Mouse (Mus musculus) limb, embryonic 13.5 days (tissue): ENCODE measurements around the gene Atp6v0e2. TPM values are rescaled to one million over a fixed set of nuclear protein-coding genes. Genes with fewer than 3 reads are reported as not detected.
A peak's percentile ranks its signal among the peaks of the same experiment; 100 is the strongest.
"Not testable (repeated sequence)": the region's sequence is repeated elsewhere in the genome, so short reads cannot be mapped to it uniquely, and the experiment has no call there.

Experiments used
- ATAC-seq: fragments of 200-750 bp; cut with Nextera tagmentation; 2 replicates; pipeline ENCODE4 v1.8.0; 2017; ENCODE audit warnings: low read depth, moderate number of reproducible peaks, moderate TSS enrichment; ENCODE audit not compliant: low FRiP score
- H3K27ac ChIP-seq: fragments of 300-500 bp; sonication (generic); 2 replicates; pipeline ENCODE4 v1.5.1; 2015; ENCODE audit warnings: inconsistent platforms, mild to moderate bottlenecking, moderate library complexity
- H3K27me3 ChIP-seq: fragments of 300-500 bp; sonication (generic); 2 replicates; pipeline ENCODE4 v1.6.1; 2015; ENCODE audit warnings: mild to moderate bottlenecking, inconsistent platforms
- H3K36me3 ChIP-seq: fragments of 300-500 bp; sonication (generic); 2 replicates; pipeline ENCODE4 v1.6.1; 2015; ENCODE audit warnings: inconsistent platforms, mild to moderate bottlenecking, moderate library complexity
- H3K4me1 ChIP-seq: fragments of 300-500 bp; sonication (generic); 2 replicates; pipeline ENCODE4 v1.6.1; 2015; ENCODE audit warnings: inconsistent platforms
- H3K4me2 ChIP-seq: fragments of 300-500 bp; sonication (generic); replicated peaks from 2 replicates; pipeline ENCODE4 v1.6.1; 2015; ENCODE audit warnings: inconsistent platforms, mild to moderate bottlenecking, moderate library complexity
- H3K4me3 ChIP-seq: fragments of 300-500 bp; sonication (generic); 2 replicates; pipeline ENCODE4 v1.5.1; 2015; ENCODE audit warnings: moderate library complexity, mild to moderate bottlenecking, inconsistent platforms
- H3K9ac ChIP-seq: fragments of 300-500 bp; sonication (generic); 2 replicates; pipeline ENCODE4 v1.6.1; 2015; ENCODE audit warnings: mild to moderate bottlenecking, inconsistent platforms
- H3K9me3 ChIP-seq: fragments of 300-500 bp; sonication (generic); 2 replicates; pipeline ENCODE4 v1.6.1; 2016; ENCODE audit warnings: inconsistent platforms
- WGBS: fragments of 180-500 bp; shearing (Covaris S2); methylation state at CpG from one replicate; pipeline ENCODE4 v1.1.7; 2015; 5-methylcytosine and 5-hydroxymethylcytosine counted together
- polyA plus RNA-seq: library from polyadenylated mRNA; unstranded; fragments of >200 nt; fragmentation: Nextera tagmentation; extraction: Ambion mirVana; gene quantifications from 2 replicates; pipeline ENCODE4 v1.2.1, GENCODE M21; 2015

The Atp6v0e2 gene
- polyA plus RNA-seq, 1 experiment from 2014 or later: 9.2 TPM

DNA sequence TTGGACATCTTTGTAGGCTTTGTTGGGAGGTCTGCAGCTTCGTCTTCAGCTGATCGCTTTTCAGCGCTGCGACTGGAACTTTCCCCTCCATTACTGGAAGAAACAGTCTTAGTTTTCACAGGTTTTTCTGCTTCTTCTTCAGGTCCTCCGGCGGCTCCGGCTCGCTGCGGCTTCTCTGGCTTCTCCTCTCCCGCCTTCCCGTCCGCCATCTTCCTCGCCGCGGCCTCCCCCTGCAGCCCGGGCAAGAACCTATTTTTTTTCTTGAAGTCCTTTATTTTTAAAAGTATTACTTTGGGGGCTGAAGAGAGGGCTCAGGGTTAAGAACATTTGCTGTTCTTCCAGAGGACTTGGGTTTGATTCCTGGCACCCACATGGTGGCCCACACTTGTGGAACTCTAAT lies 12.5 kb upstream of the Atp6v0e2 start:
- H3K9ac ChIP-seq, H3K9me3 ChIP-seq, H3K27ac ChIP-seq, H3K27me3 ChIP-seq, H3K4me1 ChIP-seq, H3K4me2 ChIP-seq, H3K4me3 ChIP-seq, ATAC-seq: not testable (repeated sequence)
- WGBS: 97% methylated on average over 16 of the region's 16 CpGs
- H3K36me3 ChIP-seq: peaks cover 54% of the 10 kb centered on the region

- Histone ChIP-seq H3K27me3 (no peaks in the 10 kb centered on the region), H3K4me3 (no peak overlapping the region), H3K4me2 (no peak overlapping the region), H3K27ac (no peak overlapping the region), H3K4me1 (no peaks in the 10 kb centered on the region), H3K9ac (no peak overlapping the region), H3K9me3 (no peaks in the 10 kb centered on the region), H3K36me3 (peaks cover 68% of the 10 kb centered on the region)
- ATAC-seq: no peak
- WGBS: 92% methylated on average over 9 of the region's 9 CpGs
These were observed 9.5 kb upstream of the Atp6v0e2 start for GRCm38 (mm10) chr6:48527901-48528300.

GRCm38 (mm10) chr6:48529261-48529660 lies 8.2 kb upstream of the Atp6v0e2 start:
- Histone ChIP-seq H3K9me3 (no peaks in the 10 kb centered on the region), H3K4me2 (no peak overlapping the region), H3K4me3 (no peak overlapping the region), H3K27ac (no peak overlapping the region), H3K36me3 (peaks cover 76% of the 10 kb centered on the region), H3K9ac (no peak overlapping the region), H3K4me1 (no peaks in the 10 kb centered on the region), H3K27me3 (no peaks in the 10 kb centered on the region)
- no peak for ATAC-seq
- WGBS: 74% methylated on average over 14 of the region's 14 CpGs

DNA sequence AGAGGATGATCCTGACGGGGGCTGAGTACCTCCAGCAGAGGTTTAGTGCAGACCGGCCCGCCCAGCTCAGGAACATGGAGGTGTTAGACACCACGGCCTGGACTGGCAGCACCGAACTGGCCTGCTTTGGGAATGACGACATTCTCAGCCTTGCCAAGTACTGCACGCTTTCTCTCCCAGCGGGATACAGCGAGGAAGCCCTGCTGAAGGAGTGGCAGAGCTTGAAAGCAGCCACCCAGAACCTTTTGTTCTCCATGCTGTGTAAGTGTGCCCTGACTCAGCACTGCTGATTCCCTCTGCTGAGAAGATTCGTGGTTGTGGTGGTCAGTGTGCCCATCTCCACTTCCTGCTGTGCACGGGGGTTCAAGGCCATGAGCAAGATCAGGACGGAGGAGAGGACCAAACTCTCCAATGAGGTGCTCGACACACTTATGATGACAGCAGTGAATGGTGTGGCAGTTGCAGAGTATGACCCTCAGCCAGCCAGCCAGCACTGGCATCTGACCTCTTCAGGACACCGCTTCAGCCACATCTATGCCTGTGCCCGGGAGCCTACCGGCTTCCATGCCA lies 7.5 kb upstream of the Atp6v0e2 start:
- 87% methylated on average over 16 of the region's 16 CpGs for WGBS
- H3K9ac ChIP-seq: no peak overlapping the region
- H3K27me3 ChIP-seq: no peaks in the 10 kb centered on the region
- H3K36me3 ChIP-seq: peaks cover 76% of the 10 kb centered on the region
- ATAC-seq: no peak
- H3K4me1 ChIP-seq: no peaks in the 10 kb centered on the region
- H3K4me3 ChIP-seq: no peak overlapping the region
- H3K4me2 ChIP-seq: no peak overlapping the region
- no peaks in the 10 kb centered on the region for H3K9me3 ChIP-seq
- no peak overlapping the region for H3K27ac ChIP-seq

DNA sequence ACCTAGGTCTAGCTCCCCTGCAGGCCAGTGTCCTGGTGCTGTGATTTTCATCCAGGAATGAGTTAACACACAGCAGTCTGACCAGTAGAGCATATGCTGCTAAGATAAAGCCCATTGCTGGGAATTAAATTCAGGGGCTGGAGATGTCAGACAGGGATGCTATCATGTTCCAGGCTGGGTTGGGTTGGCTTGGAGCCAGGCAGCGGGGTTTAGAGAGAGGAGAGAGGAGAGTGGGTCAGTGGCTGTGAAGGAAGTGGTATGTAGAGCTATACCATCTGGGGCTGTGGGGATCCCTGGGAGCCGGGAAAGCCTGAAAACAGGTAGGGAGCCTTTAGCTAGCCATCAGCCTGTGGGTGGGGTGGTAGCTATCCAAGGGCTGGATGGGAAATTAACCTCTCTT lies 6.6 kb upstream of the Atp6v0e2 start:
- Histone ChIP-seq H3K4me3 (no peak overlapping the region), H3K9me3 (no peaks in the 10 kb centered on the region), H3K9ac (no peak overlapping the region), H3K27me3 (no peaks in the 10 kb centered on the region), H3K4me2 (no peak overlapping the region), H3K27ac (no peak overlapping the region), H3K36me3 (peaks cover 67% of the 10 kb centered on the region), H3K4me1 (no peaks in the 10 kb centered on the region)
- no peak for ATAC-seq
- 70% methylated on average over 2 of the region's 2 CpGs for WGBS

DNA sequence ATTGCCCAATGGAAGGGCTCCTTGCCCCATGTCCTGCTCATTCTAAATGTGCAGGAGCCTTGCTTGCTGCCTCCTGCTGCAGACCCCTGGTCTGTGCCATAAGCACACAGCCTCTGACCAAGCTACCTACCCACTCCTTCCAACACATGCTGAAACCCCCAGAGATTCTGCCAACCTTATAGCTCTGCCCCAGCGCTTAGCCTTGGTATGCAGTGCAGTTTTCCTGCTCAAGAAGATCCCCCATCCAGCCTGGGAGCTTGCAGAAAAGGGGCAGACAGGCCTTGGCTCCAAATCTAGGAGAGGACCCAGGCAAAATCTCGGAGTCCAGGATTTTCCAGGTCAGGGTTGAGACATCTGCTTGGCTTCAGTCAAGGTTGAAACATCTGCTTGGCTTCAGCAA lies 3.9 kb upstream of the Atp6v0e2 start:
- Histone ChIP-seq H3K36me3 (peaks cover 43% of the 10 kb centered on the region), H3K27me3 (0 out of 2 replicates have a peak, but pooled peaks cover 5% of the 10 kb centered on the region), H3K9me3 (no peaks in the 10 kb centered on the region), H3K27ac (no peak overlapping the region), H3K4me2 (no peak overlapping the region), H3K4me3 (no peak overlapping the region), H3K9ac (no peak overlapping the region), H3K4me1 (peaks cover 14% of the 10 kb centered on the region)
- ATAC-seq: no peak
- 76% methylated on average over 2 of the region's 2 CpGs for WGBS

DNA sequence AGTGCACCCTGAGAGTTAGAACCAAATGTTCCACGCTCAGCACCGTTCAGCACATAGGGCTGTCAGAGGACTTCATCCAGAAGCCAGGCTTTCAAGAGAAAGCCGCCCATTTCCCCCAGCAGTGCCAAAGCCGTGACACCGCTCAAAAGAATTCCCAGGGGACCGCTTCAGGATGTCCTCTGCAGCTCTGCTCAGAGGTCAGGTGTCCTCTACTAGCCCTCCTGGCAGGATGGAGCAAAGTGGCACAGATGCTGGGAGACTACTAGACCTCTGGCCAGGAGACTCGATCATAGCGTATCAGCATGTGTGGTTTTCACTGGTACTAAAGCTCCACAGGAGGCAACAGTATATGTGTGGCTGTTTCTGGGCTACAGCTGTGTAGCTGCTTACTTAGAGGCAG lies 2.5 kb upstream of the Atp6v0e2 start:
- Histone ChIP-seq H3K4me2 (no peak overlapping the region), H3K36me3 (peaks cover 29% of the 10 kb centered on the region), H3K9ac (no peak overlapping the region), H3K27ac (no peak overlapping the region), H3K9me3 (no peaks in the 10 kb centered on the region), H3K27me3 (0 out of 2 replicates have a peak, but pooled peaks cover 5% of the 10 kb centered on the region), H3K4me3 (no peak overlapping the region), H3K4me1 (peaks cover 16% of the 10 kb centered on the region)
- no peak for ATAC-seq
- WGBS: 80% methylated on average over 8 of the region's 8 CpGs

- H3K9me3 ChIP-seq: no peaks in the 10 kb centered on the region
- no peak overlapping the region for H3K27ac ChIP-seq
- H3K4me3 ChIP-seq: no peak overlapping the region
- H3K9ac ChIP-seq: peak overlapping the region; percentile 19; the same call in 1 of the 2 replicates
- H3K36me3 ChIP-seq: peaks cover 24% of the 10 kb centered on the region
- peaks cover 19% of the 10 kb centered on the region for H3K4me1 ChIP-seq
- WGBS: 71% methylated on average over 4 of the region's 4 CpGs
- H3K27me3 ChIP-seq: 0 out of 2 replicates have a peak, but pooled peaks cover 5% of the 10 kb centered on the region
- H3K4me2 ChIP-seq: no peak overlapping the region
- no peak for ATAC-seq
These were observed 1.3 kb upstream of the Atp6v0e2 start for GRCm38 (mm10) chr6:48536091-48536490.

- H3K4me3 ChIP-seq: no peak overlapping the region
- no peak for ATAC-seq
- WGBS: 61% methylated on average over 5 of the region's 5 CpGs
- 0 out of 2 replicates have a peak, but pooled peaks cover 5% of the 10 kb centered on the region for H3K27me3 ChIP-seq
- H3K4me2 ChIP-seq: no peak overlapping the region
- H3K36me3 ChIP-seq: no peaks in the 10 kb centered on the region
- H3K9ac ChIP-seq: no peak overlapping the region
- no peaks in the 10 kb centered on the region for H3K9me3 ChIP-seq
- no peak overlapping the region for H3K27ac ChIP-seq
- peaks cover 36% of the 10 kb centered on the region for H3K4me1 ChIP-seq
These were observed 1.7 kb downstream of the Atp6v0e2 start for GRCm38 (mm10) chr6:48538841-48539737.

DNA sequence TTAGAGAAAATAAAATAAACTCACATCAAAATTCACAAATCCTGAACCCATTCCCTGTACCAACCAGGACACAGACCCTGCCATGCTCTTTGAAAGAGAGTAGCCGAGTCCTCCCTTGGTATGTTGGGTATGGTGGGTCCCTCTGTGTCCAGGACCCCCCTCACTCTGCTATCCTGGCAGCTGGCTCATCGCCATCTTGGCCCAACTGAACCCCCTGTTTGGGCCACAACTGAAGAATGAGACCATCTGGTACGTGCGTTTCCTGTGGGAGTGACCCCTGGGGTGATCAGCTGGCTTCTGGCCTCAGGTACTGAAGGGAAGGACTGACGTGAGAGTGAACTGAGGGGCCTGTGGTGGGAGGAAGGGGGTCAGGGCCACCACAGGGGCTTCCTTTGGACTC lies 2.4 kb downstream of the Atp6v0e2 start:
- Histone ChIP-seq H3K4me2 (no peak overlapping the region), H3K4me1 (peaks cover 36% of the 10 kb centered on the region), H3K27me3 (0 out of 2 replicates have a peak, but pooled peaks cover 5% of the 10 kb centered on the region), H3K27ac (no peak overlapping the region), H3K9ac (no peak overlapping the region), H3K36me3 (no peaks in the 10 kb centered on the region), H3K4me3 (no peak overlapping the region), H3K9me3 (no peaks in the 10 kb centered on the region)
- 50% methylated on average over 5 of the region's 5 CpGs for WGBS
- ATAC-seq: no peak

- no peak overlapping the region for H3K4me2 ChIP-seq
- H3K27ac ChIP-seq: no peak overlapping the region
- H3K27me3 ChIP-seq: 0 out of 2 replicates have a peak, but pooled peaks cover 5% of the 10 kb centered on the region
- no peak overlapping the region; the same call in 1 of the 2 replicates for H3K9ac ChIP-seq
- no peak overlapping the region for H3K4me3 ChIP-seq
- H3K36me3 ChIP-seq: no peaks in the 10 kb centered on the region
- ATAC-seq: no peak
- H3K9me3 ChIP-seq: no peaks in the 10 kb centered on the region
- 30% methylated on average over 3 of the region's 3 CpGs for WGBS
- H3K4me1 ChIP-seq: peaks cover 36% of the 10 kb centered on the region
These were observed 3.3 kb downstream of the Atp6v0e2 start for GRCm38 (mm10) chr6:48540721-48541120.
